Mouse (Mus musculus): ENCODE measurements at regions not wholly inside any gene's neighbourhood (a gene's known extent, or its start where the extent isn't known, plus 50 kb on each side); places are given as distances from the start of the nearest gene placed in this dataset.

GRCm38 (mm10) chr12:95994963-95995362, 302.9 kb downstream of the Flrt2 start:
- TF ChIP-seq EP300 (IDR thresholded peaks at IDR 0.05; ENCODE audit: low read depth) (no peak), CTCF (IDR thresholded peaks at IDR 0.05; ENCODE audit: low read depth) (no peak)
